Mouse (Mus musculus) forebrain, postnatal 0 days (tissue): ENCODE measurements around the gene Nkg7. TPM values are rescaled to one million over a fixed set of nuclear protein-coding genes. Genes with fewer than 3 reads are reported as not detected.
A peak's percentile ranks its signal among the peaks of the same experiment; 100 is the strongest.

Source experiments
- ATAC-seq: fragments of 200-750 bp; cut with Nextera tagmentation; 2 replicates; pipeline ENCODE4 v1.8.0; 2017; ENCODE audit warnings: mild to moderate bottlenecking, moderate library complexity
- DNase-seq: peaks from one replicate; pipeline ENCODE4 v3.0.0-alpha.2; 2015
- H3K27ac ChIP-seq: fragments of 300-500 bp; sonication (generic); 2 replicates; pipeline ENCODE4 v1.5.1; 2014; ENCODE audit warnings: low read depth, mild to moderate bottlenecking, antibody characterized with exemption, low read length, moderate library complexity, mixed read lengths
- H3K27me3 ChIP-seq: fragments of 300-500 bp; sonication (generic); 2 replicates; pipeline ENCODE4 v1.6.1; 2014; ENCODE audit warnings: mild to moderate bottlenecking, low read length, mixed read lengths; ENCODE audit not compliant: insufficient read depth
- H3K36me3 ChIP-seq: fragments of 300-500 bp; sonication (generic); 2 replicates; pipeline ENCODE4 v1.6.1; 2014; ENCODE audit warnings: mild to moderate bottlenecking, moderate library complexity; ENCODE audit not compliant: insufficient read depth
- H3K4me1 ChIP-seq: fragments of 300-500 bp; sonication (generic); 2 replicates; pipeline ENCODE4 v1.6.1; 2014; ENCODE audit warnings: antibody characterized with exemption; ENCODE audit not compliant: insufficient read depth
- H3K4me2 ChIP-seq: fragments of 300-500 bp; sonication (generic); 2 replicates; pipeline ENCODE4 v1.6.1; 2014; ENCODE audit warnings: low read depth, mild to moderate bottlenecking, moderate library complexity
- H3K4me3 ChIP-seq: fragments of 300-500 bp; sonication (generic); 2 replicates; pipeline ENCODE4 v1.5.1; 2014; ENCODE audit warnings: low read depth, low read length, mixed read lengths
- H3K9ac ChIP-seq: fragments of 300-500 bp; sonication (generic); 2 replicates; pipeline ENCODE4 v1.6.1; 2014; ENCODE audit warnings: mild to moderate bottlenecking
- H3K9me3 ChIP-seq: fragments of 300-500 bp; sonication (generic); 2 replicates; pipeline ENCODE4 v1.6.1; 2016; ENCODE audit warnings: low read length
- CTCF ChIP-seq: sonication (generic); IDR thresholded peaks from 2 replicates; pipeline ENCODE4 v1.5.1; 2016; ENCODE audit warnings: antibody characterized with exemption, control low read depth, low read depth
- WGBS: fragments of 180-500 bp; shearing (Covaris S2); extraction: QIAGEN DNeasy Blood & Tissue Kit; methylation state at CpG from one replicate; pipeline ENCODE4 v1.1.7; 2014; 5-methylcytosine and 5-hydroxymethylcytosine counted together
- microRNA-seq, 2 experiments: library from miRNA; unstranded; fragments of <30 nt; microRNA quantifications; one replicate each; pipeline ENCODE4; 2016
- polyA plus RNA-seq: library from polyadenylated mRNA; unstranded; fragments of >200 nt; fragmentation: Nextera tagmentation; extraction: Ambion mirVana; gene quantifications from 2 replicates; pipeline ENCODE4 v1.2.1, GENCODE M21; 2015
- total RNA-seq: library from RNA; depleted of rRNA; stranded (reverse); fragments of >200 nt; gene quantifications from 2 replicates; pipeline ENCODE4 v1.2.3, GENCODE M21; 2014; rRNA removed

Gene Nkg7
- total and polyA plus RNA-seq, 2 experiments from 2014 or later: not detected

DNA sequence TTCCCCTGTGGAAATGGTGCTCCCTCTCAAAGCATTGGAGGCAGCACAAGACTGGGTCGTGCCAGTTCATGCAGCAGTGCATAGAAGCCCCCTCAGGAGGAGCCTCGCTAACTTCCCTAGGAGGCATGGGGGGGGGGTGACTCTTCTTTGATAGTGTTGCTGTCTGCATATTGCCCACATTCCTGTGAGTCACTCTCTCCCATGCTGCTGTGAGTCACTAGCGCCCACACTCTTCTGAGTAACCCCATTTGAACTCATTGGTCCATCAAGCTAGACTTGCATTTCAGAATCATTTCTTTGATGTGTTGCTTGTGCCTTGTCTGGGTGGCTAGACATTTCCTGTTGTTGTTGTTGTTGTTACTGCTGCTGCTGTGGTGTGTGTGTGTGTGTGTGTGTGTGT is 44.3 kb downstream of the Nkg7 start:
- no peak overlapping the region for H3K4me2 ChIP-seq
- H3K36me3 ChIP-seq: peaks cover 14% of the 10 kb centered on the region
- ATAC-seq (no peak; the same call in 1 of the 2 replicates), DNase-seq (no peak)
- H3K4me1 ChIP-seq: no peaks in the 10 kb centered on the region
- no peaks in the 10 kb centered on the region for H3K9me3 ChIP-seq
- 66% methylated on average over 3 of the region's 3 CpGs for WGBS
- no peak overlapping the region for H3K27ac ChIP-seq
- H3K9ac ChIP-seq: no peak overlapping the region
- TF ChIP-seq CTCF: no peak
- H3K27me3 ChIP-seq: no peaks in the 10 kb centered on the region
- no peak overlapping the region for H3K4me3 ChIP-seq

DNA sequence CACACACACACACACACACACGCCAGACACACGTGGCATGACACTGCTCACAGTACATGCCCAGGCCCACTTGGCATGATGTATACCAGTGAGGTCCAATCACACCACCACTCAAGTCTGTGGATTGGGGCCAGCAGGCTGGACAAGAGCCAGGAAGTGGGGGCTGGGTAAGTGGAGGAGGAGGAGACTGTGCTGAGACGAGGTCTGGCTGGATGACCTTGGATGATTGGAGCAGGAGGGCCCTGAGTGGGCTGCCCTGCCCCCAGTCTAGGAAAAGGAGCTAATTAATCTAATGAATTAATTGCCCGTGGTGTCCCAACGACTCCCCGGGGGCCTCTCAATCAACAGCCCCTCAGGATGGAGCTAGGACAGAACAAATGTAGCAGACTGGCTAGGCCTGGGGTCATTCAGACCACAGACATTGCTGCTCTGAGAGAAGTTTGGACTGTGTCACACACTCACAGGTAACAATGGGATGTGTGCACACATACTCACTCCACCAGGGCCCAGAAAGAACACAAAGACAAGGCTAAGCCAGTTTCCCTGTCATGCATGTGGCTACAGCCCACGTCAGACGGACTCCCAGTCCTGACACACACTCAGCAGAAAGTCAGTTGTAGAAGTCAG is 45.3 kb downstream of the Nkg7 start:
- WGBS: 27% methylated on average over 8 of the region's 8 CpGs
- no peaks in the 10 kb centered on the region for H3K4me1 ChIP-seq
- H3K9me3 ChIP-seq: no peaks in the 10 kb centered on the region
- no peak overlapping the region for H3K27ac ChIP-seq
- no peak overlapping the region for H3K4me3 ChIP-seq
- peak; percentile 47 for DNase-seq
- H3K9ac ChIP-seq: no peak overlapping the region
- no peaks in the 10 kb centered on the region for H3K27me3 ChIP-seq
- TF ChIP-seq CTCF: no peak
- ATAC-seq: peak; percentile 45
- H3K36me3 ChIP-seq: peaks cover 14% of the 10 kb centered on the region
- H3K4me2 ChIP-seq: no peak overlapping the region

DNA sequence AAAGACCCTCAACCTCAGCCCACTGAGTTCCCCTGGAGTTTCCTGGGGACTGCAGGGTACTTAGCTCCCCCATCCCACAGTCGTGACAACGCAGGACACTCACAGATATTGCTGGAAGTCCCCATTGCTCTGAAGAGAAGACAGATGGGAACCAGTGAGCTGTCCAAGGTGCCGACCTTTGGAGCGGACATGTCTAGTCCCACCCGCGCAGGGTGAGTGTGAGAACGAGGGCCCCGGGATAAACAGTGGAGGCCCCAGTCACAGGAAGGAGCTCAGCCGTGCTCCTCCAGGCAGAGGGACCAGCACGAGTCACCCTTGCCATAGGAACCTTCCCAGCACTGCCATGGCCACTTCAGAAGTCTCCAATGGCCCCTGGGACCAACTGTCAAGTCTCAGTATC is 46.4 kb downstream of the Nkg7 start:
- TF ChIP-seq CTCF: no peak
- H3K9ac ChIP-seq: no peak overlapping the region

More for the DNA sequence above, 46.4 kb downstream of the Nkg7 start:
- Histone ChIP-seq H3K27ac (no peak overlapping the region), H3K27me3 (no peaks in the 10 kb centered on the region), H3K9me3 (no peaks in the 10 kb centered on the region), H3K4me3 (no peak overlapping the region), H3K36me3 (peaks cover 8% of the 10 kb centered on the region), H3K4me2 (no peak overlapping the region), H3K4me1 (no peaks in the 10 kb centered on the region)
- ATAC-seq (no peak), DNase-seq (no peak)
- 29% methylated on average over 10 of the region's 10 CpGs for WGBS

Small RNA genes lying within 50 kb of the gene (microRNA-seq; reads per million reads assigned to microRNA genes)
- 0.39 to 0.49 reads per million in 2 experiments for gene Mir7051

Other genes with a start within 250 kb of the Nkg7 start
- 35.5 and 35.9 TPM in 2 replicates for gene Zfp715, start 123.8 kb upstream of the Nkg7 start, total RNA-seq
- gene Zfp715, start 123.8 kb upstream of the Nkg7 start, polyA plus RNA-seq: 14.5 and 17.3 TPM in 2 replicates
- 0.08 TPM in 1 of 2 replicates, not detected in the other for gene Siglecf, start 85.7 kb upstream of the Nkg7 start, total RNA-seq
- gene Siglecf, start 85.7 kb upstream of the Nkg7 start, polyA plus RNA-seq: 0.16 and 0.25 TPM in 2 replicates
- gene Siglecg, start 28.9 kb upstream of the Nkg7 start, total RNA-seq: not detected in 2 replicates
- 0.09 TPM in 1 of 2 replicates, not detected in the other for gene Siglecg, start 28.9 kb upstream of the Nkg7 start, polyA plus RNA-seq
- not detected in 2 replicates for gene Lim2, start 9.4 kb upstream of the Nkg7 start, total RNA-seq
- gene Lim2, start 9.4 kb upstream of the Nkg7 start, polyA plus RNA-seq: not detected in 2 replicates
- not detected in 2 replicates for gene Cldnd2, start 3.7 kb downstream of the Nkg7 start, total RNA-seq
- not detected in 2 replicates for gene Cldnd2, start 3.7 kb downstream of the Nkg7 start, polyA plus RNA-seq
- 38.2 and 46.1 TPM in 2 replicates for gene Etfb, start 7.0 kb downstream of the Nkg7 start, total RNA-seq
- 101 and 117 TPM in 2 replicates for gene Etfb, start 7.0 kb downstream of the Nkg7 start, polyA plus RNA-seq
- 0.31 and 3.7 TPM in 2 replicates for gene Gm45233, start 7.1 kb downstream of the Nkg7 start, total RNA-seq
- gene Gm45233, start 7.1 kb downstream of the Nkg7 start, polyA plus RNA-seq: 0.30 TPM in 1 of 2 replicates, not detected in the other
- gene Vsig10l, start 26.1 kb downstream of the Nkg7 start, total RNA-seq: 4.2 and 16.9 TPM in 2 replicates
- 8.1 and 13.8 TPM in 2 replicates for gene Vsig10l, start 26.1 kb downstream of the Nkg7 start, polyA plus RNA-seq
- 24.9 and 26.1 TPM in 2 replicates for gene Iglon5, start 53.0 kb downstream of the Nkg7 start, total RNA-seq
- 3.0 and 4.4 TPM in 2 replicates for gene Iglon5, start 53.0 kb downstream of the Nkg7 start, polyA plus RNA-seq
- gene 4931406B18Rik, start 68.9 kb downstream of the Nkg7 start, total RNA-seq: not detected in 2 replicates
- gene 4931406B18Rik, start 68.9 kb downstream of the Nkg7 start, polyA plus RNA-seq: not detected in 2 replicates
- gene Cd33, start 107.4 kb downstream of the Nkg7 start, total RNA-seq: 0.77 and 1.0 TPM in 2 replicates
- 1.2 and 1.7 TPM in 2 replicates for gene Cd33, start 107.4 kb downstream of the Nkg7 start, polyA plus RNA-seq
- 12.4 and 12.6 TPM in 2 replicates for gene Zfp658, start 125.2 kb downstream of the Nkg7 start, total RNA-seq
- gene Zfp658, start 125.2 kb downstream of the Nkg7 start, polyA plus RNA-seq: 1.6 and 3.1 TPM in 2 replicates
- gene Zfp719, start 142.5 kb downstream of the Nkg7 start, total RNA-seq: 20.2 and 22.5 TPM in 2 replicates
- 3.2 and 5.8 TPM in 2 replicates for gene Zfp719, start 142.5 kb downstream of the Nkg7 start, polyA plus RNA-seq
- 0.33 and 0.85 TPM in 2 replicates for gene Zfp819, start 170.1 kb downstream of the Nkg7 start, total RNA-seq
- 0.23 TPM in 2 replicates for gene Zfp819, start 170.1 kb downstream of the Nkg7 start, polyA plus RNA-seq
- 0.15 TPM in 1 of 2 replicates, not detected in the other for gene Ceacam18, start 197.6 kb downstream of the Nkg7 start, total RNA-seq
- gene Ceacam18, start 197.6 kb downstream of the Nkg7 start, polyA plus RNA-seq: not detected in 2 replicates
- 1.2 TPM in 1 of 2 replicates, not detected in the other for gene Siglece, start 223.1 kb downstream of the Nkg7 start, total RNA-seq
- 0.31 and 0.64 TPM in 2 replicates for gene Siglece, start 223.1 kb downstream of the Nkg7 start, polyA plus RNA-seq
- gene Ctu1, start 234.9 kb downstream of the Nkg7 start, total RNA-seq: 36.9 and 40.3 TPM in 2 replicates
- gene Ctu1, start 234.9 kb downstream of the Nkg7 start, polyA plus RNA-seq: 22.5 and 22.9 TPM in 2 replicates